Mouse (Mus musculus) hindbrain, embryonic 13.5 days (tissue): ENCODE results near the gene Syce3. TPM values are rescaled to one million over a fixed set of nuclear protein-coding genes. Genes with fewer than 3 reads are reported as not detected.

Experiments used
- ATAC-seq: fragments of 200-750 bp; cut with Nextera tagmentation; 2 replicates; pipeline ENCODE4 v1.8.0; 2017; ENCODE audit warnings: moderate TSS enrichment; ENCODE audit not compliant: low FRiP score
- H3K27ac ChIP-seq: fragments of 300-500 bp; sonication (generic); 2 replicates; pipeline ENCODE4 v1.5.1; 2015; ENCODE audit warnings: inconsistent platforms, mild to moderate bottlenecking, moderate library complexity
- H3K27me3 ChIP-seq: fragments of 300-500 bp; sonication (generic); 2 replicates; pipeline ENCODE4 v1.6.1; 2015; ENCODE audit warnings: mild to moderate bottlenecking, inconsistent platforms
- H3K36me3 ChIP-seq: fragments of 300-500 bp; sonication (generic); 2 replicates; pipeline ENCODE4 v1.6.1; 2015; ENCODE audit warnings: mild to moderate bottlenecking, inconsistent platforms
- H3K4me1 ChIP-seq: fragments of 300-500 bp; sonication (generic); replicated peaks from 2 replicates; pipeline ENCODE4 v1.6.1; 2015; ENCODE audit warnings: inconsistent platforms
- H3K4me2 ChIP-seq: fragments of 300-500 bp; sonication (generic); 2 replicates; pipeline ENCODE4 v1.6.1; 2015; ENCODE audit warnings: inconsistent platforms, mild to moderate bottlenecking, moderate library complexity
- H3K4me3 ChIP-seq: fragments of 300-500 bp; sonication (generic); 2 replicates; pipeline ENCODE4 v1.5.1; 2015; ENCODE audit warnings: mild to moderate bottlenecking, inconsistent platforms
- H3K9ac ChIP-seq: fragments of 300-500 bp; sonication (generic); 2 replicates; pipeline ENCODE4 v1.6.1; 2015; ENCODE audit warnings: mild to moderate bottlenecking, inconsistent platforms
- H3K9me3 ChIP-seq: fragments of 300-500 bp; sonication (generic); 2 replicates; pipeline ENCODE4 v1.6.1; 2016; ENCODE audit warnings: inconsistent platforms
- WGBS: fragments of 180-500 bp; shearing (Covaris S2); methylation state at CpG from one replicate; pipeline ENCODE4 v1.1.7; 2015; 5-methylcytosine and 5-hydroxymethylcytosine counted together
- polyA plus RNA-seq: library from polyadenylated mRNA; unstranded; fragments of >200 nt; fragmentation: Nextera tagmentation; extraction: Ambion mirVana; gene quantifications from 2 replicates; pipeline ENCODE4 v1.2.1, GENCODE M21; 2015

The Syce3 gene
- polyA plus RNA-seq, 1 experiment from 2014 or later = not detected

GRCm38 (mm10) chr15:89355241-89356187 is 54.8 kb downstream of the Syce3 start, which contains the start of the genes Lmf2 and Ncaph2:
Gene Lmf2 (minus strand): TSS chr15:89355659.
Gene Ncaph2 (plus strand): TSS chr15:89355719.
- Histone ChIP-seq H3K27me3 (no peaks in the 10 kb centered on the region), H3K9ac (peak within 1 kb of the TSS; percentile 83), H3K4me3 (peak within 1 kb of the TSS; percentile 67), H3K4me1 (peaks cover 42% of the 10 kb centered on the region), H3K9me3 (no peaks in the 10 kb centered on the region), H3K36me3 (peaks cover 41% of the 10 kb centered on the region), H3K27ac (peak within 1 kb of the TSS; percentile 81), H3K4me2 (peak within 1 kb of the TSS; percentile 87)
- peak; percentile 94 for ATAC-seq
- under 1% methylated on average over 60 of the region's 64 CpGs for WGBS

GRCm38 (mm10) chr15:89354455-89354854 is 55.8 kb downstream of the Syce3 start:
- H3K27me3 ChIP-seq = no peaks in the 10 kb centered on the region
- peak overlapping the region; percentile 83 for H3K9ac ChIP-seq
- ATAC-seq = no peak
- H3K27ac ChIP-seq = no peak overlapping the region
- peak overlapping the region; percentile 67 for H3K4me3 ChIP-seq
- WGBS = 90% methylated on average over 7 of the region's 7 CpGs
- H3K36me3 ChIP-seq = peaks cover 41% of the 10 kb centered on the region
- H3K4me1 ChIP-seq = peaks cover 42% of the 10 kb centered on the region
- H3K4me2 ChIP-seq = peak overlapping the region; percentile 61
- no peaks in the 10 kb centered on the region for H3K9me3 ChIP-seq

GRCm38 (mm10) chr15:89353837-89354236 is 56.5 kb downstream of the Syce3 start:
- 95% methylated on average over 16 of the region's 16 CpGs for WGBS
- no peak for ATAC-seq

DNA sequence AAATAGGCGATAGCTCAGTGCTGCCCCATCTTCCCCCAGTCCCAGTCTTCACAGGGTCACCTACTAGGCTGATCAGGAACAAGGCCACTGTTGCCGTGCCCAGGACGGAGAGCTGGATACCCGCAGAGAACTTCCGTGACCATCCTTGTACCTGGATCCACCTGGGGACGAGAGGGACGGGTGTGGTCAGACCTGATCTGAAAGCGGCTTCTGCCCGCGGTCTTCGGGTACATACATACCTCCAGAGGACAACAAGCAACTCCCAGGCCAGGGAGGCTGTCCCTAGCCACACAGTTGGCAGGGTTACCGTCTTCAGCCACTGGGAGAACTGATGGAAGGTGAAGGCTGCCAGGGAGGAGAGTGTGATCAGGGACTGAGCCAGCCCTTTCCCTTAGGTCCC is 57.5 kb downstream of the Syce3 start:
- no peaks in the 10 kb centered on the region for H3K9me3 ChIP-seq
- no peak overlapping the region for H3K27ac ChIP-seq
- H3K4me3 ChIP-seq = no peak overlapping the region
- WGBS = 94% methylated on average over 12 of the region's 12 CpGs
- H3K36me3 ChIP-seq = peaks cover 41% of the 10 kb centered on the region
- no peaks in the 10 kb centered on the region for H3K27me3 ChIP-seq
- ATAC-seq = no peak
- no peak overlapping the region for H3K4me2 ChIP-seq
- H3K4me1 ChIP-seq = peaks cover 28% of the 10 kb centered on the region
- no peak overlapping the region for H3K9ac ChIP-seq

More at GRCm38 (mm10) chr15:89353837-89354236, 56.5 kb downstream of the Syce3 start:
- no peak overlapping the region for H3K27ac ChIP-seq
- H3K9ac ChIP-seq = 0 out of 2 replicates have a peak overlapping the region, but pooled peaks have one; percentile 83
- 0 out of 2 replicates have a peak overlapping the region, but pooled peaks have one; percentile 67 for H3K4me3 ChIP-seq
- 0 out of 2 replicates have a peak overlapping the region, but pooled peaks have one; percentile 61 for H3K4me2 ChIP-seq
- H3K4me1 ChIP-seq = peaks cover 38% of the 10 kb centered on the region
- peaks cover 41% of the 10 kb centered on the region for H3K36me3 ChIP-seq
- no peaks in the 10 kb centered on the region for H3K9me3 ChIP-seq
- no peaks in the 10 kb centered on the region for H3K27me3 ChIP-seq

DNA sequence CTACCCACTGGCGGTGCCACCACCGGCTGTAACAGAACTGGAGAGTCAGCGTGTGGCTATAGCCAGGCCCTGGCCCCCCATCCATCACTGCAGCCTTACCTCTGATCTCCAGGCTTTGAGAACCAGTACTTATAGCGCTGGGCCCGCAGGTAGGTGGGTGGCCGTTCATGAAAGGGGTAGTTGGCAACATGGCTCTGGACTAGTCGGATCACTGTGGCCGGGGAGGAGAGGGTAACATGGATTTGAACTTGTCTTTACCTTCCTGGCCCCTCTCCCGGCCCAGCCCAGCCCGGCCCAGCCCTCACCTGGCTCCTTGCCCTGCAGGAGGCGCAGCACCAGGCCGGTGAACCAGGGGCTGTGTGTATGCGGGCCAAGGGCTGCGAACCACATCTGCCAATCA is 58.2 kb downstream of the Syce3 start:
- no peak for ATAC-seq
- Histone ChIP-seq H3K9me3 (no peaks in the 10 kb centered on the region), H3K9ac (no peak overlapping the region), H3K27ac (no peak overlapping the region), H3K4me2 (no peak overlapping the region), H3K4me3 (no peak overlapping the region), H3K27me3 (no peaks in the 10 kb centered on the region), H3K4me1 (peaks cover 22% of the 10 kb centered on the region), H3K36me3 (peaks cover 41% of the 10 kb centered on the region)
- 97% methylated on average over 14 of the region's 14 CpGs for WGBS

GRCm38 (mm10) chr15:89351302-89351701 is 59.0 kb downstream of the Syce3 start:
- Histone ChIP-seq H3K4me3 (no peak overlapping the region), H3K27me3 (no peaks in the 10 kb centered on the region), H3K9ac (no peak overlapping the region), H3K27ac (no peak overlapping the region), H3K36me3 (peaks cover 41% of the 10 kb centered on the region), H3K4me2 (no peak overlapping the region), H3K4me1 (peaks cover 14% of the 10 kb centered on the region), H3K9me3 (no peaks in the 10 kb centered on the region)
- 93% methylated on average over 15 of the region's 15 CpGs for WGBS
- no peak for ATAC-seq

DNA sequence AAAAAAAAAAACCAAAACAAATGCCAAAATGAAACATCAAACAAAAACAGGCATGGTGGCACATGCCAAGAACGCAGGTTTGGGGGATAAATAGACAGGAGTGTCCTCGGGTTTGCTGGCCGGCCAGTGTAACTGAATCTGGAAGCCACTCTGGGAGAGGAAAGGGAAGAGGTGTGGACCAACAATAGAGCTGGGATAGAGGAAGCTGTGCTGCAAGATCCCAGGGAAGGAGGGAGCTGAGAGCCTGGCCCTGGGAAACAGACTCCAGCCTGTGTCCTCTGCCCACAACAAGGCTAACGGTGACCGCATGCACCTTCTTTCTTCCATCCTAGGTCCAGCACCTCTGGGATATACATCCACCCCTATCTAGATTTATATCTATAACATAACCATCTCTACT is 59.9 kb downstream of the Syce3 start:
- Histone ChIP-seq H3K27ac (no peak overlapping the region), H3K4me3 (no peak overlapping the region), H3K9ac (no peak overlapping the region), H3K4me2 (no peak overlapping the region), H3K4me1 (peaks cover 13% of the 10 kb centered on the region), H3K36me3 (peaks cover 41% of the 10 kb centered on the region), H3K9me3 (no peaks in the 10 kb centered on the region), H3K27me3 (no peaks in the 10 kb centered on the region)
- 83% methylated on average over 5 of the region's 5 CpGs for WGBS
- no peak for ATAC-seq

DNA sequence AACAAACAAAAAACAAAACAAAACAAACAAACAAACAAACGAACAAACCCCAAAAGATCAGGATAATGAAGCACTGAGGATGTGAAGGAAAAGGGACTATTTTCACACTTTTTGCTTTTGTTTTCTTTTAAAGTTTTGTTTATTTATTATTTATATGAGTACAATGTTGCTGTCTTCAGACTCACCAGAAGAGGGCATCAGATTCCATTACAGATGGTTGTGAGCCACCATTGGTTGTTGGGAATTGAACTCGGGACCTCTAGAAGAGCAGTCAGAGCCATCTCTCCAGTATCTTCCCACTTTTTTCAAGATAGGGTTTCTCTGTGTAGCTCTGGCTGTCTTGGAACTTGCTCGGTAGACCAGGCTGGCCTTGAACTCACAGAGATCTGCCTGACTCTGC is 67.0 kb downstream of the Syce3 start:
- Histone ChIP-seq H3K27ac (no peak overlapping the region), H3K27me3 (no peaks in the 10 kb centered on the region), H3K9me3 (no peaks in the 10 kb centered on the region), H3K36me3 (no peaks in the 10 kb centered on the region), H3K9ac (no peak overlapping the region), H3K4me2 (no peak overlapping the region), H3K4me3 (no peak overlapping the region), H3K4me1 (no peaks in the 10 kb centered on the region)
- 83% methylated on average over 3 of the region's 3 CpGs for WGBS
- ATAC-seq = no peak

GRCm38 (mm10) chr15:89341678-89342077 is 68.6 kb downstream of the Syce3 start:
- Histone ChIP-seq H3K27ac (no peak overlapping the region), H3K4me1 (no peaks in the 10 kb centered on the region), H3K9me3 (no peaks in the 10 kb centered on the region), H3K4me2 (no peak overlapping the region), H3K27me3 (no peaks in the 10 kb centered on the region), H3K4me3 (no peak overlapping the region), H3K9ac (no peak overlapping the region), H3K36me3 (no peaks in the 10 kb centered on the region)
- 58% methylated on average over 1 of the region's 1 CpGs for WGBS
- ATAC-seq = no peak

Other genes with a start within 250 kb of the Syce3 start
- gene Plxnb2, start 229.7 kb downstream of the Syce3 start, polyA plus RNA-seq = 99.2 and 104 TPM in 2 replicates
- 75.1 and 86.5 TPM in 2 replicates for gene Dennd6b, start 214.0 kb downstream of the Syce3 start, polyA plus RNA-seq
- 82.8 and 87.3 TPM in 2 replicates for gene Ppp6r2, start 198.9 kb downstream of the Syce3 start, polyA plus RNA-seq
- 78.4 and 83.3 TPM in 2 replicates for gene Sbf1, start 95.2 kb downstream of the Syce3 start, polyA plus RNA-seq
- gene Adm2, start 87.8 kb downstream of the Syce3 start, polyA plus RNA-seq = not detected in 2 replicates
- gene Miox, start 76.1 kb downstream of the Syce3 start, polyA plus RNA-seq = not detected in 2 replicates
- 32.2 and 32.6 TPM in 2 replicates for gene Lmf2, start 54.8 kb downstream of the Syce3 start, polyA plus RNA-seq
- 104 TPM in 2 replicates for gene Ncaph2, start 54.8 kb downstream of the Syce3 start, polyA plus RNA-seq
- 10.9 and 11.3 TPM in 2 replicates for gene Sco2, start 36.7 kb downstream of the Syce3 start, polyA plus RNA-seq
- 2.2 and 2.4 TPM in 2 replicates for gene Tymp, start 33.5 kb downstream of the Syce3 start, polyA plus RNA-seq
- gene Odf3b, start 31.2 kb downstream of the Syce3 start, polyA plus RNA-seq = 2.4 and 3.4 TPM in 2 replicates
- gene Klhdc7b, start 25.6 kb downstream of the Syce3 start, polyA plus RNA-seq = 0.05 TPM in 1 of 2 replicates, not detected in the other
- gene Cpt1b, start 15.4 kb upstream of the Syce3 start, polyA plus RNA-seq = 0.99 and 1.3 TPM in 2 replicates
- gene C730034F03Rik, start 19.1 kb upstream of the Syce3 start, polyA plus RNA-seq = 5.4 and 8.2 TPM in 2 replicates
- not detected in 2 replicates for gene Gm44502, start 19.2 kb upstream of the Syce3 start, polyA plus RNA-seq
- gene Chkb, start 19.4 kb upstream of the Syce3 start, polyA plus RNA-seq = 92.7 and 98.4 TPM in 2 replicates
- gene Mapk8ip2, start 43.4 kb upstream of the Syce3 start, polyA plus RNA-seq = 74.0 and 80.1 TPM in 2 replicates
- gene Arsa, start 66.9 kb upstream of the Syce3 start, polyA plus RNA-seq = 19.7 and 21.2 TPM in 2 replicates
- gene Shank3, start 89.1 kb upstream of the Syce3 start, polyA plus RNA-seq = 11.0 and 12.1 TPM in 2 replicates
- 1.5 and 2.0 TPM in 2 replicates for gene Acr, start 157.8 kb upstream of the Syce3 start, polyA plus RNA-seq
- 72.5 and 73.7 TPM in 2 replicates for gene Rabl2, start 181.4 kb upstream of the Syce3 start, polyA plus RNA-seq